Mouse (Mus musculus) spleen, postnatal 4 days (tissue): Measurements from ENCODE around the gene Lgi4.
A peak's percentile ranks its signal among the peaks of the same experiment; 100 is the strongest.

Experiments used
- DNase-seq, 2 experiments: peaks; one replicate each; pipeline ENCODE4 v3.0.0; 2022; ENCODE audit warnings: low spot score in 2 of 2

Gene Lgi4

DNA sequence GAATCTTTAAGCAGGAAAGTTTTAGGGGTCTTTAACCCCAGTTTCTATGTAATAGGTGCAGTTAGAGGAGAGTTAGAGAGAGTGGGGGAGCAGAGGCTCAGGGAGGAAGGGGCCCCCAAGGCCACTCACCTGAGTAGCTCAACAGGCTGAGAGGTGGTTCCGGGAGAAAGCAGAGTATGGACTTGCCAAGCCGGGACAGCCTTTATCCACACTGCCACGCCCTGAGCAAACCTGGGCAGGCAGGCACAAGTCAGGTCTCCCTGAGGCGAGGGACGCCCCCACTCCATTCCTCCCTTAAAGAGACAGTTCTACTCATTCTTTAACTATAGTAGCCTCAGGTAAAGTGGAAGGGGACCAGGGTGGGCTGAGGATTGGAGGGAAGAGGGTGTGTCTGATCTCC, 17.4 kb downstream of the Lgi4 start, which contains the start of gene Fxyd3:
Gene Fxyd3, minus strand, starts transcription at position 213 of the 400 bp plus-strand sequence.
- DNase-seq, result no peak

DNA sequence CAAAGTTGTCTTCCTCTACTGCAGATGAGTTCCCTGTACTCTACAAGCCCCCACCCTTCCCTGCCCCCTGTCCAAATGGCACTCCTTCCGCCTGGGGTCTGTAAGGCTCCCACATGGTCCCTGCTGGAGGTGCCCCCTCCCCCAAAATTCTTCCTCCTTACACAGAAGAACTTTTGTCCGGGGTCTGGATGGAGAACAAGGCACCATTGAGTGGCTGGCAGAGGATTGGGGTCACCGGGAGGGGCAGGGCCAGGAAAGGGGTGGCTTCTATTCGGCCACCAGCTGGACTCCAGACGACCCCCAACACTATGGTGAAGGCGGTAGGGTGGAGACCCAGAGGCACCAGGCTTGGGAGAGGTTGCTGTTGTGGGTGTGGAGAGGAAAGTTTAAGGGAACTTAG, 18.3 kb downstream of the Lgi4 start:
- DNase-seq, result no peak

DNA sequence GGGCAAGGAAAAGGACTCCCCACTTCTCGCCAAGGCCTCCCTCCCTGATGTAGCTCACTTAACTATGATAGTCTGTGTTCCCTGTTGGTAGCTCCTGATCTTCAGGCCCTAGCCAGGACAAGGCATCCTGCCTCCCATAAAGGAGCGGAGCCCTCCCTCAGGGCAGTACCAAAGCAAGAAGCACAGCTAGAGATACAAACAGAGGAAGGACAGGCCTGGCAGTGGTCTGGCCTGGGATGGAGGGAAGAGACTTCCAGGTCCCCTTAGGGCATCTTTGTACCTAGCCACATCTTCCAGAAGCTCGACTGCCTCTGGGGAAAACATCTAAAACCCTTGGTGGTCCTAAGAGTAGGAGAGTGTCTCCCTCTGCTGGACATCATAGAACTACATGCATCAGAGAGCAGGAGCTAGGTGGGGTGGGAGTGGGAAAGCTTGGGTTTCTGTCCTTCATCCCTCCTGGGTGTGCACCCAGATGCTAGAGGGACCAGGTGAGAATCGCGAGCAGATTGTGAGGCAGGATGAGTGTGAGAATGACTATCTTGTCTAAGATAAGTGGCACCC, 18.8 kb downstream of the Lgi4 start:
- no peak for DNase-seq

DNA sequence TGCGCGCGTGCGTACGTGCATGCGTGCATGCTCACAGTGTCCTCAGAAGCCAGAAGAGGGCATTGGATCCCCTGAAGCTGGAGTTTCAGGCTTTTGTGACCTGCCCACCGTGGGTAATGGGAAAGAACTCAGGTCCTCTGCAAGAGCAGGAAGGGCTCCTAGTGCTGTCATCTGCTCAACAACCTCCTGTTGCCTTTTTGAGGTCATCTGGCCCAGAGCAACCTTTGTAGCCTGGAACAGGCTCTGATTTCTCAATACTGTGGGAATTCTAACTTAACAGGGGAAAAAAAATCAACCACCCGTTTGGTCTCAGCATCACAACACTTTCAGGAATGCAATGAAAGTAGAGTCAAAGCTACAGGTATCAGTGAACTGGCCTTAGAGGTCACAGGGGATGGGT, 20.5 kb downstream of the Lgi4 start:
- DNase-seq, result no peak

DNA sequence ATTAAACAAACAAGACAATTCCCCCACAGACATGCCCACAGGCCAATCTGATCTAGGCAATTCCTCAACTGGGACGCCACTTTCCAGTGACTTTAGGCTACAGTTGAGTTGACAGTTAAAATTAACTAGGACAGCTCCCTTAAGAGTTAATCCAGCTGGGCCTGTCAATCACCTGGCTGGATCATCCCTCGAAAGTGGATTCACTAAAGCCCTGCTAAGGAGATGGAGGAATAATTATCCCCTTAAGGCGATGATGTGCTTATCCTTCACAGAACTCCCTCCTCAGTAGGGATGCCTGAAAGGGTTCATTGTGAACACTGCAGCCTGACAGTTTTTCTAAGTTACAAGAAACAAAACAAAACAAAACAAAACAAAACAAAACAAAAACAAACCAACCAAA, 21.5 kb downstream of the Lgi4 start:
- DNase-seq, result no peak

DNA sequence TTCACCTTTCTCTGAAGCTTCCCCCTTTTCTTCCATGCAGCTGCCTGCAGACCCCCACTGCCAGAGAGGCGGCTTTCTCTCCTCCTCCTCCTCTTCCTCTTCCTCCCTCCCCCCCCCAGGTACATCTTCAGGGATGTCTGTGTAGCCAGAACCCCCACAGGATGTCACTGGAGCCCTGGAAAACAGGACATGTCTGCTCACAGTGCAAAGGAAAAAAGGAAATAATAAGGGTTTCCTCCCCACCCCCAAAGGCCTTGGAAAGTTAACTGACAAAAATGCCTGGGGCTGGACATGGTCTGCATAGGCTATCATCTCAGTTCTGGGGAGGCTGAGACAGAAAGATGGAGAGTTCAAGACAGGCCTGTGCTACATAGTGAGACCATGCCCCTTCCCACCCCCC, 22.0 kb downstream of the Lgi4 start:
- DNase-seq, result no peak

DNA sequence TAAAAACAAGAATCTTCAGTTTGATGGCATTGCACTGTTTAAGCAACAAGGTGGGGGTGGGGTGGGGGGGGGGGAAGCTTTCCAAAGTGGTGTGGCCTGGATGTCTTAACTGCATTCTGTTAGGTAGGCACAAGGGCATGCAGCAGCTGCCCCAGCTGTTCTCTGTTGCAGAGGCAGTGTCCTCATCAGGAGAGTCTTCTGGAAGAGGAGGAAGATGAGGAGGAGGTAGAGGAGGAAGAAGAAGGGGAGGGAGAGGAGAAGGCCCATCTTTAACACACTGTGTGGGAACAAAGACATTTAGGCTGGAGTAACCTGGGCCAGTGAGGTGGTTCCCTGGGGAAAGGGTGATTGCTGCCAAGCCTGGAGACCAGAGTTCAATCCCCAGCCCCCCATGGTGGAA, 23.0 kb downstream of the Lgi4 start:
- no peak for DNase-seq

DNA sequence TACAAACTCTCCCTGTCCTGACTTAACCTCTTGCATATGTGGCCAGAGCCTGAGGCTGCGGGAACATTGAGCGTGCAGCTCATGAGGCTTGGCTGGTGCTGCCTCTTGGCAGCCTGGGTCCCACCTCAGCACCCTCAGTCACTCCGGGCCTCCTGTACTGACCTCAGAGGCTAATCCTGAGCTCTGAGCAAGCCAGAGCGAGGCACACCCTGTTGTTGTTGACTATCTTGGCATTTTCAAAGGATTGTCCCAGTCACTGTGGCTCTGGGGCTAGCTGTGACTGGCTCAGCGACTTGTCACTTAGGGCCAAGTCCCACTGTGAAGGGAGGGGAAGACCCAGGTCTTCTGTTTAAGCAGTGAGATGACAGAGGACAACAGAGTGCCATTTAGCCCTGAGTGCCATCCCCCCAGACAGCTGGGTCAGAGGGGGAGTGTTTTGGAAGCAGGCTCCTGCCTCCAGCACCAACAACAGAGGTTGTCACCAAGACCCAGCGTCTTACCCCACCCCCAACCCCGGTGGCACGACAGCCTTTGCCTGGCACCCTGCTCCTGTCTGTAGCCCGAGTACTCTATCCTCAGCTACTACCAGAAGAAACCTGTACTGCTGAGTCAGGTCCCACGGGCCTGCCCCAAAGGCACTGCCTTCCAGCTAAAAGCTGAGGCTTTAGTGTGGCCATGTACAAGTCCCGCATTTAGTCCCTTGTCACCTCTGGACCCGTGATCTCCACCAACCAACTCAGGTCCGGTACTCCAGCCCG, 23.9 kb downstream of the Lgi4 start:
- no peak for DNase-seq

DNA sequence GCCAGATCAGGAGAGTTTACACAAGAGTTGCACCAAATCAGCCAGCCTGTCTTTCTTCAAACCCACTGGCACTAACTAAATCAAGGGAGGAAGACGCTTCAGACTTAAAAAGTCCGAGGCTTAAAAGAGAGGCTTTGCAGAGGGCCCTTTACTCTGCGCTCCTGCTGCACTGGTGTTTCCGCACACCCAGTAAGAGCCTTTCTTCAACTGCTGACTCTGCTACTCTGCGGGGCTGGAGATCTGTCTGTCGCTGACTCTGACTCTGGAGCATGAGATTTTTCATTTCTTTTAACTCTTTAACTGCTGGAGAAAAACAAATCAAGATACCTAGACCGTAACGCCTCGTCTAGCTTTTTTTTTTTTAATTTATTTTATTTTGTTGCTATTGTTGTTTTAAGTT, 25.0 kb downstream of the Lgi4 start:
- no peak for DNase-seq

DNA sequence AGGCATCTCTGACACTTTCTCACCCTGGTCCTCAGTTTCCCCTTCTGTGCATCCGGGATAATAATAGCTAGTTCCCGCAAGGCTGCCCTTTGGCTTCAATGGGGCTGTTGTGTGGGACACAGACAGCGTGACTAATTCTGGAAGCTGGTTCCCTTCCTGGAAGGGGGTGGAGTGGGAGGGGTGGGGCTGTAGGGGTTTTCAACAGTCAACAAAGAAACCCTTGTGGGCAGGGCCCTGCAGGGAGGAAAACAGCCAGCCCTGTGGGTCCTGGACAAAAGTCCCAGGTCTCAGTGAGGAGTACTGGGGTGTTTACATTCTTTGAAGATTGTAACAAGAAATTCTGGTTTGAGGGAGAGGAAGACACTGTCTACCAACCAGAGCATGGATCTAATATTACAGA, 26.0 kb downstream of the Lgi4 start:
- DNase-seq, result no peak

DNA sequence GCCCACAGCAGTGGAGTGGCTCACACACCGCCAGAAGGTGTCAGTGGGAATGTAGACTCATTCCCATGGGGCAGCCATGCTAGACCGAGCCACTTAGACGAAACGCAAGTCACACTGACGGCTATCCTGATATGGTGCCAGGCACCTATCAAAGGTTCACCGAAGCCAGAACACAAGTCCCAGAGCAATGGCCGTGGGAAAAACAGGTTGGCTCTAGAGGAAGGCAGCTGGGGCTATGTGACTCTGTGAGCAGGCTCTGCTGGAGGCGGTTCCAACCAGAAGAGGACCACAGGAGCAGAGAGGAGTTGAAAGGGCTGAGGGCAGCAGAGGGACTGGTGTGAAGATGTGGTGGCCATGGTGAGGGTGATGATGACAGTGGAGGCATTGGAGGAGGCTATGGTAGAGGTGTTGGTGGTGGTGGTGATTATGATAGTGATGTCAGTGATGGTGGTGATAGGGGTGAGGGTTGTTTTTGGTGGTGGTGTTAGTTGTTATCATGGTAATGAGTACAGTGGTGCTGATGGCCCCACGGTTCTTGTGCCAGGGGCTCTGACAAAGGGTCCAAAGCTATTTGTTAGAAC, 27.1 kb downstream of the Lgi4 start:
- DNase-seq, result no peak

DNA sequence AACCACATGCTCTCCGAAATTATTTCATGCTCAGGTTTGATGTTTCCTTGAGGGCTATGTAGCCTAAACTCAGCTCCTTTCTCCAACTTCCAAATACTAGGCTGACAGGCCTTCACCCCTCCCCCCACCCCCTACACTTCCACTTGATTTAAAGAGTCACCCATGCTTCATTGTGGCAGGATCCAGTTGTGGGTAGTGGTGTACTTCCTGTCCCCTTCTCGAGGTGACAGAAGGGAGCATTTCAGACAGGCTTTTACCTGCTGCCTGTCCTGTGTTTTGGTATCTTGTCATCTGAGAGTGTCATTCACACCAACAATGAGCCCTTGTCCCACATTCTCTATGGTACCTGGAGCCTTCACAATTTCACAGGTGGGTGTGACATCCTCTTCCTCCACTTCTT, 28.1 kb downstream of the Lgi4 start:
- DNase-seq, result no peak

DNA sequence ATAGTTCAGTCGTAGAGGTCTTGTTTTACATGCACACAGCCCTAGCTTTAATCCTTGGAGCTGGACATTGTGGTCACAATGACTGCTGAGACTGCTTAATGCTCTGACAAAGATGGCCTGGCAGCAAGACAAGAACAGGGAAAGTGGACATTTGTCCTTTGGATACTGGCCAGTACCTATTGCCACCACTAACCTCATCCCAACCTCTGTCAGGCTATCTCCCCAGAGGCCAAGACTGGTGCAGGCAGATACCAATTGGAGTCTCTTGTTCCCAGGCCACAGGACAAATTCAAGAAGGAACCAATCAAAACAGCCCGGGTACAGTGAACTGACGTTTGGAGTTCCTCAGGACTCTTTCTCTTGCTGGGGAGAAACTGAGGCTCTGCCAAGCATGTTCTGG, 29.1 kb downstream of the Lgi4 start:
- no peak for DNase-seq

DNA sequence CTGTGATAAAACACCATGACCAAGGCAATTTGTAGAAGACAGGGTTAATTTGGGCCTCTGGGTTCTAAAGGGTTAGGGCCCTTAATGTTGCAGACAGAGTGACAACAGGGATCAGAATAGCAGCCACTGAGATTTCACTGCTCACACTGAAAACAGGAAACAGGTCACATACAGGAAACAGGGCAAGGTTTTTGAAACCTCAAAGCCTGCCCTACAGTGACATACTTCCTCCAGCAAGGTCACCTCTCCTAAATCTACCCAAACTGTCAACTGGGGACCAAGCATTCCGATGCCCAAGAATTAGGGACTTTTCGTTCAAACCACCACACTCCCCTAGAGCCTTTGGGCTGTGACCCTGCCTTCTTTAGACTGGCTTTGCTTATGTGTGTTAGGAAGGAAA, 30.6 kb downstream of the Lgi4 start:
- DNase-seq, result no peak

DNA sequence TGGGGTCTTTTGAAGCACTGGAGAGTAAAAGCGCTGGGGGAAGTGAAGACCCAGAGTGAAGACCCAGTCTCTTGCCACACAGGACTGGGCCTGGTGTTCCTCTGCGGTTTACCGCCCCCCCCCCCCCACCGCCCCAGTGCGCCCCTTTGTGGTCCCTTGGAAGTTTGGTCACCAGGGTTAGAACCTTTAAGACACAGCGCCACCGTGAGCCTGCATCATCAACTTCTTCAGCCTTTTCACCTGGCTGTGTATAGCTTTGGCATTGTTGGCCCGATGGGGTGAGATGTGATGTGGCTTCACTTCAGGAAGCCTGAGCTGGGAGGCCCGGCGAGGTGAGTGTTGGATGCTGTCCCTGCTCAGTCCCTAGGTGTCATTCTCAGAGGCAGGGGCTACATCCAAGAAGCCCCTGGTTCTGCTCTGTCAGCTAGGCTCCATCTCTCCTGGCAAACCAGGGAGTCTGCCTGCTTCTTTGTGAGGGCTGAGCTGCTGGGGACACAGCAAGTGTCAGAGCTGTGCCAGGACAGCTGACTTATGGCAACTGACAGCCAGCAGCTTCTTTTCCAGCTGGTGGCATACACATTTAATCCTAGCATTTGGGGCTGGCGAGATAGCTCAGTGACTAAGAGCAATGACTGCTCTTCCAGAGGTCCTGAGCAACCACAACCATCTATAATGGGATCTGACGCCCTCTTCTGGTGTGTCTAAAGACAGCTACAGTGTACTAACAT, 35.8 kb downstream of the Lgi4 start:
- no peak for DNase-seq

DNA sequence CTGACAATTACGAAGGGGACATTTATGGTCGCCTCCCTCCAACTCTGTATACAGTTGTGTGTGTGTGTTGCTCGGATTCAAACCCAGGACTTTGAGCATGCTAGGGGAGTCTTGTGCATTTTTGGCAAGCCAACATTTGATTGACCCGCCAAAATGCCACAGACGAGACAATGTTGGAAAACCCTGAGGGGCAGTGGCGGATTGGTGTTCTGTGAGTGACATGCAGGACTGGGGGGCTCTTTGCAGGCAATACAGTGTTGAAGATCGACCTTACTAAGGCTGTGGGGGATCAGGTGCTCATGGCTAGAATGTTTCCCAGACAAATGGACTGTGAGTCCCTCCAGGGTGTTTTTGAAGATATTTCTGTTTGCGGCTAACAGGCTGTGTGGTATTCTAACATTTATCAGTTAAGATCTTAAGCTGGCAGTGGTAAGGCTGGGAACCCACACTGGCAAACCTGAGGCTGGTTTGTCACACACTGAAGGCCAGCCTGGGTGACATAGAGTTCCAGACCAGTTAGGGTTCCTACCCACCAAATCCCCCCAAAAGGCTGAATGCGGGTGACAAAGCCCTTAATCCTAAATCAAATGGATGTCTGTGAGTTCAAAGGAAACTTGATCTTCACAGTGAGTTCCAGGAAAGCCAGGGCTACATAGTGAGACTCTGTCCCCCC, 37.9 kb downstream of the Lgi4 start:
- DNase-seq, result no peak

DNA sequence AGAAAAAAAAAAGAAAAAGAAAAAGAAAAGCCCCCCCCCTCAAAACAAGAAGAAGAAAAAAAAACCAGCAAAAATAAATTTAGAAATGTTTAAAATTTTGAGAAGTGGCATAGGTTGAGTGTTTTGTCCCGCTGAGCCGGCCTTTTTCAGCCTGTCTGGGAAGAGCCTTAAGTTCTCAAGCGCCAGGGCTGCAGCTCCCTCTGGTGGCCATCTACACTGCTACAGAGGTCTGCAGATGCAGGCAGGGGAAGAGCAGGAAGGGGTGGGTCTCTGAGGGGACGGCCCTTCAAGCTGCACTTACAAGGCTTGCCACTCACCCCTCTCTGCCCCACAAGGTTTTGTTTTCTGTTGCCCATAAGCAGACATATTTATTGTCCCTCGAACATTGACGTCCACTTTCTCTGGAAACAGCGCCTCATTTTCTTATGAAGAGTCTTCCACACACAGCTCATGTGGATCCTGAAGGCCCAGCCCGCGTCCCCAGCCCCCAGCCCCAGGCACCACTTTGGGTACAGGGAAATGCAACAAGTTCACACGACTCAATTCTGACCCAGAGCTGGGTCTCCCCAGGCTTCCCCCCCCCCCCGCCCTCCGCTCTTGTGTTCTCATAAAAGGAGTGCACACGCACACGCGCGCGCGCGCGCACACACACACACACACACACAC, 38.6 kb downstream of the Lgi4 start:
- DNase-seq, result peak; percentile 84 to 91

DNA sequence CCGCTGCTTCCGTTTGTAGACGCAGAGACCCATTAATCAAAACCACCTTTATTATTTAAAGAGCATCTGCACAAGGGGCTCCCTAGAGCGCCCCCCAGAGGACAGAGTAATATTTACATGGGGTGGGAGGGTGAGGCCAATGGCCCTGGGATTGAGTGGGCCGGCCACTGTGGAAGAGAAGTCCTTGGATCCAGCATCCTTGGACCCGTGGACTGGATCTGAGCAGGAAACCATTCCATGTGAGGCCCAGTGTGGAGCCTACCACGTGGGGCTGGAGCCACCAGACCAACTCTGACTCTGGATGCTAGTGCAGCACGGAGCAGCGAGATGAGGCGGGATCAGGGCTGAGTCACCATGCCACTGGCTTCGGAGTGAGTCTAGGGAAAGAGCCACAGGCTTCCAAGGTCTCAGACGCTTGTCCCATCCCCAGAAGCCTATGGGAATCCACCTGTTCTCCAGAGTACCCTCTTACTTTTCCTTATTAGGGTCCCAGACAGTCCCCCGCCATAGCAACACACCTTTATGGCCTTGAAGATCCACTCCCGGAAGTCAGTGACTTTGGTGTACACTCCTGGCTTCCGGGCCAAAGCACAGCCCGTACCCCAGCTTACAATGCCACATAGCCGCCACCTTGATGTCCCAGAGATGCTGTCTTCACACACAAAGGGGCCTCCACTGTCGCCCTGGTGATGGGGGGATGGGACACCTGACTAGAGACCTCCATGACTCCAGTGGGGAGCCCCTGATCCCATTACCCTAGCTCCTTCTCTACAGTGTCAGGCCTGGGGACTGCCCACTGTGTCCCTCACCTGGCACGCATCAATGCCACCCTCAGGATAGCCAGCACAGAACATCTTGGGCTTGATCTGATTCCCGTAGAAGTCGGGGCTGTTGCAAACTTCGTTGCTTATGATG, 39.8 kb downstream of the Lgi4 start:
- DNase-seq, result peak in 1 of 2 experiments; percentile 33

DNA sequence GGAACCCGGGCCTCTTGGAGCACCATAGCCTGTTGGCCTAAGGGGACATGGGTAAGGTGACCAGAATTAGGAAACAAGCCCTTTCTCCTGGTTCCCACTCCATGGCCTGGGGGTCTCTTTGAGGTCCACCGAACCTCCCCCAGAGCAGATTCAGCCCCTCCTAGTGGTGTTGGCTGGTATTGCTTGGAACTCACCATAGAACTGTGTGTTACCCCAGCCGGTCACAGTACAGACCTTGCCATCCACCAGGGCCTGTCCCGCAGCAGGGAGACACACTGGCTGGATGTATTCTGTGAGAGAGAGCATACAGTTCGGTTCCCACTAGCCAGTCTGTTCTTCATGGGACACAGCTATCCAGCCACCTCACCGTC, 40.5 kb downstream of the Lgi4 start:
- DNase-seq, result no peak

DNA sequence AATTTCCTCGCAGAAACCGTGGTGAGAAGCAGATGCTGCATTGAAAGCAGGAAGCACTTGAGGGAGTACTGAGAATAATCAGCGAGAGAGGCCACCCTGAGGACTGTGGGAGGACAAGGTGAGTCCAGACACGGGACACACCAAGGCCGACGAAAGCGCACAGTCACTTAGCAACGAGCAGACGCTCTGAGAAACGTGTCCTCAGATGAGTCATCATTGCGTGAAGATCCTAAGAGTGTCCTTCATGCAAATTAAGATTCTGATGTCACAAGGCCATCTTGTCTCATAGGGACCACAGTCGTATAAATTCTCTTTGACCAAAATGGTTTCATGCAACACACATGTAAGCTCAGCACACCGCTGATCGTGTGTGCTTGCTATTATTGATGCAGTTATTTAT, 41.6 kb downstream of the Lgi4 start:
- DNase-seq, result no peak
